Mouse (Mus musculus): ENCODE measurements around the gene Gm9758.
"Not testable (repeated sequence)": the region's sequence is repeated elsewhere in the genome, so short reads cannot be mapped to it uniquely, and the experiment has no call there.

GRCm38 (mm10) chr5:14947482-14948198 is 32.9 kb upstream of the Gm9758 start:
- not testable (repeated sequence) for TF ChIP-seq GATA1 (IDR thresholded peaks at IDR 0.05; ENCODE audit: borderline replicate concordance, low read length); FLI1 (IDR thresholded peaks at IDR 0.05; ENCODE audit: low read length)
